Mouse (Mus musculus): ENCODE measurements at regions not wholly inside any gene's neighbourhood (a gene's known extent, or its start where the extent isn't known, plus 50 kb on each side); places are given as distances from the start of the nearest gene placed in this dataset.

GRCm38 (mm10) chr16:74739194-74740135 lies 327.8 kb upstream of the Robo2 start:
- no peak for DNase-seq (ENCODE audit: low read depth, low spot score)

DNA sequence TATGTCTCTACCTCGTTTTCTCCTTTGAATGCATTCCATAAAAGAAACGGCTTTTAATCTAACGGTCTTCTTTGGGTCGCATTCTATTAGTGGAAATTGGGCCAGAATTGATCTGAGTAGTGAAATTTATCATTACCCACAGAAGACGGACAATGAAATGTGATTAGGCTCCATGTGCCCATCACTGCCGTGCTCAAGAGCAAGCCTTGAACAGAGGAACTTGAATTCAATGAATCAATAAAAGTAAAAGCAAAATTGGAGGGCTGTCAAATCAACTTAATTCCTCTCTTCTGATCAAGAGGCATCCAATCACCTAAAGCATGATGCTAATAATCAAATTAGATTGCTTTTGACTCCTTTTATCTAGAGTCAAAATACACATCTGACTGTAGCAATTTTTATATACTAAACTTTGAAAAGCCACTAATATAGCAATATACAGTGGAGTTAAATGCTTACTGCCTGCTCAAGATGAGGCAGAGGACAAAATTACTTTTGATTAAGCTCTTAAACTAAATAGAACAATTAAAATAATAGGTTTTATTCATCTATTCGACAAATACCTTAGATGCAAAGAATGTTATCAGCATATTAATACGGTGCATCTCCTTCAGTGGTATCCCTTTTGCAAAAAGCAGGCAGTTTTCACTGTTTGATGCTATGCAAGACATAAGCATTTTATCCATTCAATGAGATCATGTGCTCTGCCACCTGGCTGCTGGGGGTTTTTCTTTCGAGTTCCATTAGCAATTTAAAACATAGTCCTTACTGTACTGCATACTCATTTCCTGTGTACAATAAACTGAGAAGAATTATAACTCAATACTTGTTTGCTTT lies 321.5 kb upstream of the Robo2 start:
- no peak for DNase-seq (ENCODE audit: low read depth, low spot score)

GRCm38 (mm10) chr16:74730169-74730794 lies 318.7 kb upstream of the Robo2 start:
- DNase-seq (ENCODE audit: low read depth, low spot score), result no peak

GRCm38 (mm10) chr16:74723217-74723616 lies 311.6 kb upstream of the Robo2 start:
- DNase-seq (ENCODE audit: low read depth, low spot score), result no peak

DNA sequence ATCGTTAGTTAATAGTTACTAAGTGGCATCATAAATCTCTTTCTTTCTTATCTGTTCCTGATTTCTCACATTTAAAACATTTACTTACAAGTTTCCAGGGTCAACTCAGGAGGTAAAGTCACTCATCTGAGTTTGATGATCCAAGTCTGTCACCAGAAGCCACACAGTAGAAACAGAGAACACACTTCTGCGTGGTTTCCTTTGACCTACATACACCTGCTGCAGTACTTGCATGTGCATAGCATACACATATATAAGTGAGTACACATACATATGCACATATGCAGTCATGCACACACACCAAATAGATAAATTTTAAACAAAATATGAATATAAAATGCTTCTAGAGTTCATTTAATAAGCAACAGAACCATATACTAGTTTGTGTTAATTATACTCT lies 306.5 kb upstream of the Robo2 start:
- no peak for DNase-seq (ENCODE audit: low read depth, low spot score)

GRCm38 (mm10) chr16:74717622-74718021 lies 306.0 kb upstream of the Robo2 start:
- no peak for DNase-seq (ENCODE audit: low read depth, low spot score)

DNA sequence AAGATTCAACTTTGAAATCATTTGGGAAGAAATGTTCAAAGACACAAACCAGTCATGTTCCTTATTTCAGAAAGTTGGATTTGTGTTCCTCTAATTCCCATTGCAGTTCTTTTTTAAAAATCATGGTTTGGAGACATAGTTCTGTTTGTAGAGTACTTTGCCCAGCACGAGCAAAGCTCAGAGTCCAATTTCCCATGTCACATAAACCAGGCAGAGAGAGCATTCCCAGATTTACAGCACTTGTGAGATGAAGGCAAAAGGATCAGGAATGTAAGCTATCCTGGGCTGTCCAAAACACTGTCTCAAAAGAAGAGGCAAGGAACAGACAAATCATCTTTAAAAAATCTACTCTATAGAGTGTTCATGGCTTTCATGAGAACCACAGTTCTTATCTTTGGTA lies 303.3 kb upstream of the Robo2 start:
- DNase-seq (ENCODE audit: low read depth, low spot score), result no peak

DNA sequence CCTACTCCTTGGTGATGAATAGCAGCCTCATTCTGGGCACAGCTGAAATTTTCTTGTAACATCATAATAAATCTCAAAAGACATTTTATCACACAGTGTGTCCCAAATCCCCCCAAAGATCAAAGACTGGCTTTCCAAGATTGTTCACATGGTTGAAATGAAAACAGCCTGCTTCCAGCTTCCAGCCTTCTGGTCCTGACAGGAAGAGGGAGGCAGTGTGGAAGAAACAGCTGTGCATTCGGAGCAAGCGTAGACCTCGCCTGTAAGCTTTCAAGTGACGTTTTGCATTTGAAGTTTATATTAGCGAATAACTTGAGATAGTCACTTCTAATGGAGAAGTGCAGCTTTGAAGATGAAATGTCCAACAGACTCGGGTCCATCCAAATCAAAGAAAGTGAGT lies 300.9 kb upstream of the Robo2 start:
- no peak for DNase-seq (ENCODE audit: low read depth, low spot score)

- DNase-seq (ENCODE audit: low read depth, low spot score), result no peak
These were observed 290.4 kb upstream of the Robo2 start for GRCm38 (mm10) chr16:74702067-74702466.

- DNase-seq (ENCODE audit: low read depth, low spot score), result no peak
These were observed 271.7 kb upstream of the Robo2 start for GRCm38 (mm10) chr16:74683371-74683770.

- DNase-seq (ENCODE audit: low read depth, low spot score), result no peak
These were observed 264.0 kb upstream of the Robo2 start for GRCm38 (mm10) chr16:74675586-74675985.

GRCm38 (mm10) chr16:74671466-74671865 lies 259.8 kb upstream of the Robo2 start:
- no peak for DNase-seq (ENCODE audit: low read depth, low spot score)

DNA sequence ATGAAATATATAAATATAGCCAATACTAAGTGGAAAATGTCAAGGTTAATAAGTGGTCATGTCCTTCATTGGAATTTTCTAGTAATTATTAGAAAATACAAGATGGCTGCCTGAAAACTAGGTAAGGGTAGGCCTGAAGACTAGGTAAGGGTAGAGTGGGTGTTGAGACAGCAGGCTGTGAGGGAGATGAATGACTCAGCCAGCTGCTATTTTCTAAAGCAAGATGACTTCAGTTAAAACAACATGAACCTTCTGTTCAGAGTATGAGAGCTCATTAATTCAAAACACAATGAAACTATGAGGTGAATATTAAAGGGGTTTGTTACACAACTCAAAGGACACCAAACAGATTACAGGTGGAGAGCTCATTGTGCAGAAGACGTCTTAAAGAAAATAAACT lies 252.7 kb upstream of the Robo2 start:
- DNase-seq (ENCODE audit: low read depth, low spot score), result no peak

DNA sequence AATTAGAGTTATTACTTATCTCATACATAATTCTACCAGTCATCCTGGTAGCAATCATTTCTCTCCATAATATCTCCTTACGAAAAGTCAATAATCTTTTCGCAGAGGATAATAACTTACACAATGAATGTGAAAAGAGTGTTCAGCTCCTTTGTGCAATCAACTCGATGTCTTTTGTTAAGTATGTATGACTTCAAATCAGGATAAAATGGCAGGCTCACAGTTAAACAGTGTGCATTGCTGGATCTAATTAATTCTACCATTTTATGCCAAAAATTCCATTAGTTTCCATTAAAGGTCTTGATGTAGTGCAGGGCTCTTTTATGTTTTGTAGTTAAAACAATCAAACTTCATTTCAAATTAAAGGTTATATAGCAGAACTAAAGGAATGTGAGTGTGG lies 239.6 kb upstream of the Robo2 start:
- DNase-seq (ENCODE audit: low read depth, low spot score), result no peak

DNA sequence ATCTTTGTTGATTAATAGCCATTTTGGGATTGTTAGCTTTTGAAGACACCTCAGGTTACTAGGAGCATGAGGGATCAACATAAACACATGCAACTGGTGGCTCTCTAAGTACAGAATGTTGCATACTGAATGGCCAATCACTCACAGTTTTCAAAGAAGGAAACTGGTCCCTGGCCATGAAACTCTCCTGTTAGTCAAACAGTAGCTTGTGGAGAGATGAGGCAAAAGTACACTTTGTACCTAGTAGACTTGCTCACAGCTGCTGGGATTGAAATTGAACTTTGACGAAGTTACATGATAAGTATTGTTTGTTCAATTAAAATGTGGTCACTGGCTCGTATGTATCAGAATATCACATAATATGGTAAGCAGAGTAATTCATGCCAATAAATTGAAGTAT lies 237.6 kb upstream of the Robo2 start:
- no peak for DNase-seq (ENCODE audit: low read depth, low spot score)

GRCm38 (mm10) chr16:74648384-74648783 lies 236.8 kb upstream of the Robo2 start:
- DNase-seq (ENCODE audit: low read depth, low spot score), result peak; percentile 19

DNA sequence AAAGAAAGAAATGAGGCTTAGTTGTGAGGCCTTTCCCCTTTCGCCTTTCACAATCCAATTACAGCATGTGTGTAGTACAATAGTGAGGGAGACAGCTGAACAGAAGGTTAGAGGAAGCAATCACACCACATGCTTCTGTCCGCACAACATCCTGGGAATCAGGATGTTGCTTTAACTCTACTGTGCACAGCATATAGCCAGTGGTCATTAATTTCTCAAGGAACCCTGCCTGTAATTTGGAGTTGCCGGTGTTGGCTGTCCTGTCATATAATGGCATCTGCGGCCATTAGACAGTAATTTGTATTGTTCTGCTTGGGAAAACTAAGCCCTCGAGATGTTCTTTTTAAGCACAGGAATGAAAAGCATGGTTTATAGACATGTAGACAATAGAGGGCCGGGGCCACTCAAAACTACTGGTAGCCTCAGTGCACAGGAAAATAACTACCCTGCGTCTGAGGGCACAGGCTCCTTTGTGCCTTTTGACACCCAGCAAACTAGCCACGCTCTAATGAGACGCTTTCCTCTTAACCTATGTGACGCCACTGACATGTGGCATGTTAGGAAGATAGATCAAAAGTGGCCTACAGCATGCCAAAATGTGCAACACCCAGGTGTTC lies 233.2 kb upstream of the Robo2 start:
- no peak for DNase-seq (ENCODE audit: low read depth, low spot score)

DNA sequence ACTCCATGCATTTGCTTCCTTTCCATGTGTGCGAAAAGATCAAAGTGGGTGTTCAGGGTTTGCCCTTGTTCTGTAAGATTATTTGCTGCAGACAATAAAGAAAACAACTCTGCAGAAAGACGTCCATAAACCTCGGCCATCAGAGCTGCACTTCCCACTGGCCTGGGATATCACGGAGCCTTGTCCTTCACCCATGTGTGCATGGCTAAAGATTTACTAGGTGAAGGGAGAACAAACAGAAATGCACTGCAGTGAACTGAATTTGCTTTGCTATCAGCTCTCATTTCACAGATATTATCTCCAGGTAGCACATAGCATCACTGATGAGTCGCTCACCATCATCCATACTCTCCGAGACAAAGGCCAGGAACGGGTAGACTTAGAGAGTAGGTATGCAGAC lies 228.2 kb upstream of the Robo2 start:
- DNase-seq (ENCODE audit: low read depth, low spot score), result no peak

DNA sequence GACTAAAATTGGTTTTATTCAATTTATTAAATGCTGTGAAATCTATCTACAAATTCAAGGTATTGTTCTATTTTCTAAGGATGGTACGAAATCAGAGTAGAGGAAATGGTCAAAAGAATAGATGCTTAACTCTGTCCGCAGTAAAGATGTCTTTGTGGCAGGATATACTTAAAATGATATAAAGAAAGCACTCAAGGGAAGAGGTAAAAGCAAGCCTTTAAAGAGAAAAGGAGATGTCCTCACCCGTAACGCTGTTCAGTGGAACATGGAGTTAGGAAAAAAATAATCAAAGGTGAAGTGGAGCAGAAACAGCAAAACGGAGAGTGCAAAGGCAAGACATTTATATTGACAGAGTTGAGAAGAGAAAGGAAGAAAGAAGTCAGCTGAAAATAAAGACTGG lies 226.0 kb upstream of the Robo2 start:
- DNase-seq (ENCODE audit: low read depth, low spot score), result no peak

- no peak for DNase-seq (ENCODE audit: low read depth, low spot score)
These were observed 214.2 kb upstream of the Robo2 start for GRCm38 (mm10) chr16:74625783-74626182.

GRCm38 (mm10) chr16:74612072-74612471 lies 200.4 kb upstream of the Robo2 start:
- no peak for DNase-seq (ENCODE audit: low read depth, low spot score)

- no peak for DNase-seq (ENCODE audit: low read depth, low spot score)
These were observed 197.9 kb upstream of the Robo2 start for GRCm38 (mm10) chr16:74609564-74609963.
